Mouse (Mus musculus): ENCODE data around the gene Bahd1.

GRCm38 (mm10) chr2:118960413-118960812, 60.2 kb downstream of the Bahd1 start:
- TF ChIP-seq CTCF (IDR thresholded peaks at IDR 0.05; ENCODE audit: extremely low read depth, insufficient read depth, insufficient read length, insufficient replicate concordance) (no peak), POLR2A (IDR thresholded peaks at IDR 0.05; ENCODE audit: low read depth, low read length) (no peak)

Data from spleen, adult 2 months (tissue).